Mouse (Mus musculus) forebrain, embryonic 14.5 days (tissue): Measurements from ENCODE around the gene Mrps23. TPM values are rescaled to one million over a fixed set of nuclear protein-coding genes. Genes with fewer than 3 reads are reported as not detected.
A peak's percentile ranks its signal among the peaks of the same experiment; 100 is the strongest.
"Not testable (repeated sequence)": the region's sequence is repeated elsewhere in the genome, so short reads cannot be mapped to it uniquely, and the experiment has no call there.

Source experiments
- ATAC-seq: fragments of 200-750 bp; cut with Nextera tagmentation; 2 replicates; pipeline ENCODE4 v1.8.0; 2017; ENCODE audit warnings: mild to moderate bottlenecking, moderate library complexity
- DNase-seq: peaks from one replicate; pipeline ENCODE4 v3.0.0-alpha.2; 2015; ENCODE audit warnings: low spot score
- H3K27ac ChIP-seq: fragments of 300-500 bp; sonication (generic); 2 replicates; pipeline ENCODE4 v1.5.1; 2014; ENCODE audit warnings: low read depth, mild to moderate bottlenecking, control low read depth, low read length, moderate library complexity
- H3K27me3 ChIP-seq: fragments of 300-500 bp; sonication (generic); replicated peaks from 2 replicates; pipeline ENCODE4 v1.6.1; 2014; ENCODE audit warnings: low read length, control low read depth, mixed read lengths; ENCODE audit not compliant: control insufficient read depth, insufficient read depth
- H3K36me3 ChIP-seq: fragments of 300-500 bp; sonication (generic); 2 replicates; pipeline ENCODE4 v1.6.1; 2014; ENCODE audit warnings: low read length, control low read depth; ENCODE audit not compliant: control insufficient read depth, insufficient read depth
- H3K4me1 ChIP-seq: fragments of 300-500 bp; sonication (generic); 2 replicates; pipeline ENCODE4 v1.6.1; 2014; ENCODE audit warnings: antibody characterized with exemption, low read length, control low read depth; ENCODE audit not compliant: control insufficient read depth, insufficient read depth
- H3K4me2 ChIP-seq: fragments of 300-500 bp; sonication (generic); 2 replicates; pipeline ENCODE4 v1.6.1; 2014; ENCODE audit warnings: mild to moderate bottlenecking, control low read depth, low read length
- H3K4me3 ChIP-seq: fragments of 300-500 bp; sonication (generic); 2 replicates; pipeline ENCODE4 v1.5.1; 2014; ENCODE audit warnings: low read depth, low read length, control low read depth
- H3K9ac ChIP-seq: fragments of 300-500 bp; sonication (generic); 2 replicates; pipeline ENCODE4 v1.6.1; 2014; ENCODE audit warnings: mild to moderate bottlenecking, low read length, control low read depth, moderate library complexity
- H3K9me3 ChIP-seq: fragments of 300-500 bp; sonication (generic); replicated peaks from 2 replicates; pipeline ENCODE4 v1.6.1; 2016; ENCODE audit warnings: low read length, control low read depth, mixed read lengths; ENCODE audit not compliant: control insufficient read depth
- WGBS: fragments of 180-500 bp; shearing (Covaris S2); extraction: QIAGEN DNeasy Blood & Tissue Kit; methylation state at CpG from one replicate; pipeline ENCODE4 v1.1.7; 2014; 5-methylcytosine and 5-hydroxymethylcytosine counted together
- polyA plus RNA-seq: library from polyadenylated mRNA; unstranded; fragments of >200 nt; fragmentation: Nextera tagmentation; extraction: Ambion mirVana; gene quantifications from 2 replicates; pipeline ENCODE4 v1.2.1, GENCODE M21; 2014

Gene Mrps23
- polyA plus RNA-seq, 1 experiment from 2014 or later: 80.8 TPM

DNA sequence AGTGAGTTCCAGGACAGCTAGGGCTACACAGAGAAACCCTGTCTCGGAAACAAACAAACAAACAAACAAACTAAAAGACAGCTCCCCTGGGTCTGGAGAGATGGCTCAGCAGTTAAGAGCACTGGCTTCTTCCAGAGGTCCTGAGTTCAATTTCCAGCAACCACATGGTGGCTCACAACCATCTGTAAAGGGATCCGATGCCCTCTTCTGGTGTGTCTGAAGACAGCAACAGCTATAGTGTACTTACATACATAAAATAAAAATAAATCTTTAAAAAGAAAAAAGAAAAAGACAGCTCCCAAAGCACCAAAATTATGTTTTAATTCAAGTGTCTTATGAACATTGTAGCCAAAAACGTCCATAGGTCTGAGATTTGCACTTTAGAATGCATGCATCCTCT, 8.5 kb upstream of the Mrps23 start:
- H3K4me3 ChIP-seq, H3K4me1 ChIP-seq, ATAC-seq, H3K27ac ChIP-seq, H3K4me2 ChIP-seq, H3K9me3 ChIP-seq, H3K9ac ChIP-seq, H3K36me3 ChIP-seq, DNase-seq: not testable (repeated sequence)
- peaks cover 21% of the 10 kb centered on the region for H3K27me3 ChIP-seq
- 90% methylated on average over 3 of the region's 3 CpGs for WGBS

DNA sequence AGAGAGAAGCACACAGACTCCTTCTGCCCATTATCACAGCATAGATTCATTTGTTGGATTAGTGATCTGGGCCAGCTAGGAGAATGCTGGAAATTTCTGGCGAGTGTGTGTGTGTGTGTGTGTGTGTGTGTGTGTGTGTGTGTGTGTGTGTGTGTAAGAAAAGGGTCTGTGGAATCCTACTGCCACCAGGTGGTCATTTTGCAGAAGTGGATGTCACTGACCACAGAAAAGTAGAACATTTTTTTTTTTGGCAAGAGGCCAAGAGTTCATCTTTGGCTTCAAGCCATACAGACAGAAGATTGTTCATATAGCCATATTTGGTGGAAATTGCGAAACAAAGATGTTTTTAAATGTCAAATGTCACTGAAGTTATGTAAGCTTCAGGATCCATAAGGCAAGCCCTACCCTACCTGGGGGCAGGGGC, 7.0 kb upstream of the Mrps23 start:
- no peaks in the 10 kb centered on the region for H3K36me3 ChIP-seq
- ATAC-seq (no peak), DNase-seq (peak; percentile 86)
- no peaks in the 10 kb centered on the region for H3K9me3 ChIP-seq
- peaks cover 18% of the 10 kb centered on the region for H3K27me3 ChIP-seq
- H3K27ac ChIP-seq: no peak overlapping the region
- H3K4me2 ChIP-seq: no peak overlapping the region
- no peak overlapping the region for H3K9ac ChIP-seq
- no peak overlapping the region for H3K4me3 ChIP-seq
- no peaks in the 10 kb centered on the region for H3K4me1 ChIP-seq
- WGBS: 8% methylated on average over 2 of the region's 2 CpGs

GRCm38 (mm10) chr11:88198223-88198622, 6.0 kb upstream of the Mrps23 start:
- H3K4me3 ChIP-seq: no peak overlapping the region
- ATAC-seq (no peak), DNase-seq (no peak)
- H3K27me3 ChIP-seq: peaks cover 7% of the 10 kb centered on the region
- no peak overlapping the region for H3K9ac ChIP-seq
- no peak overlapping the region for H3K27ac ChIP-seq
- no peaks in the 10 kb centered on the region for H3K36me3 ChIP-seq
- H3K4me1 ChIP-seq: peaks cover 3% of the 10 kb centered on the region
- no peak overlapping the region for H3K4me2 ChIP-seq
- no peaks in the 10 kb centered on the region for H3K9me3 ChIP-seq
- 22% methylated on average over 4 of the region's 4 CpGs for WGBS

- DNase-seq: no peak
- Histone ChIP-seq H3K27ac (no peak overlapping the region), H3K9ac (no peak overlapping the region), H3K4me1 (peaks cover 13% of the 10 kb centered on the region), H3K9me3 (no peaks in the 10 kb centered on the region), H3K4me2 (no peak overlapping the region), H3K27me3 (no peaks in the 10 kb centered on the region), H3K36me3 (no peaks in the 10 kb centered on the region), H3K4me3 (no peak overlapping the region)
- 81% methylated on average over 2 of the region's 2 CpGs for WGBS
- ATAC-seq: no peak
These were observed 3.0 kb upstream of the Mrps23 start for GRCm38 (mm10) chr11:88201172-88201571.

DNA sequence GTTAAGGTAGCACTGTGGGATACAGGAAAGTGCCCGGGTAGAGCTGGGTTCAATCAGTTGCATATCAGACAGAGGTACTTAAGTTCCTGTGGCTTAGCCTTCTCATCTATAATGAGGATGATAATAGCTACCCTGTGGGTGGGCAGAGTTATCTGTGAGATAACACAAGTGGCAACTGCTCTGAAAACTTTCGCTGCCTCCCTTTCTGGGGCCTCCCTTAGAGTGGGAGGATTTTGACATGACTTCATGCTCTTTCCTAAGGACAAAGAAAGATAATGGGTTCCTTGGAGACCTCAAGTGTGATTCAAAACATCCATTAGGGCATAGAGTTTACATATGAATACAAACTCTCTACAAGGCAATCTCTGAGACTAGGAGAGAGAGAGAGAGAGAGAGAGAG, 2.1 kb upstream of the Mrps23 start:
- no peak overlapping the region for H3K9ac ChIP-seq
- H3K4me2 ChIP-seq: no peak overlapping the region
- 2% methylated on average over 2 of the region's 2 CpGs for WGBS
- DNase-seq (no peak), ATAC-seq (no peak)
- H3K4me3 ChIP-seq: no peak overlapping the region
- no peak overlapping the region for H3K27ac ChIP-seq
- H3K4me1 ChIP-seq: peaks cover 13% of the 10 kb centered on the region
- no peaks in the 10 kb centered on the region for H3K27me3 ChIP-seq
- H3K36me3 ChIP-seq: peaks cover 1% of the 10 kb centered on the region; the same call in 1 of the 2 replicates
- H3K9me3 ChIP-seq: no peaks in the 10 kb centered on the region

GRCm38 (mm10) chr11:88204593-88205368, 593 bp downstream of the Mrps23 start:
- ATAC-seq (peak; percentile 38), DNase-seq (no peak)
- H3K4me2 ChIP-seq: peak overlapping the region; percentile 90
- H3K4me1 ChIP-seq: peaks cover 13% of the 10 kb centered on the region
- H3K9ac ChIP-seq: peak overlapping the region; percentile 83
- peaks cover 21% of the 10 kb centered on the region for H3K36me3 ChIP-seq
- peak overlapping the region; percentile 81 for H3K4me3 ChIP-seq
- no peaks in the 10 kb centered on the region for H3K27me3 ChIP-seq
- peak overlapping the region; percentile 52; the same call in 1 of the 2 replicates for H3K27ac ChIP-seq
- no peaks in the 10 kb centered on the region for H3K9me3 ChIP-seq
- 33% methylated on average over 30 of the region's 30 CpGs for WGBS

- DNase-seq, H3K9ac ChIP-seq, H3K4me2 ChIP-seq, H3K27ac ChIP-seq, H3K4me3 ChIP-seq, H3K9me3 ChIP-seq, H3K27me3 ChIP-seq, ATAC-seq: not testable (repeated sequence)
- H3K4me1 ChIP-seq: peaks cover 13% of the 10 kb centered on the region
- WGBS: 86% methylated on average over 8 of the region's 8 CpGs
- H3K36me3 ChIP-seq: peaks cover 39% of the 10 kb centered on the region
These were observed 2.4 kb downstream of the Mrps23 start for GRCm38 (mm10) chr11:88206576-88206975.

DNA sequence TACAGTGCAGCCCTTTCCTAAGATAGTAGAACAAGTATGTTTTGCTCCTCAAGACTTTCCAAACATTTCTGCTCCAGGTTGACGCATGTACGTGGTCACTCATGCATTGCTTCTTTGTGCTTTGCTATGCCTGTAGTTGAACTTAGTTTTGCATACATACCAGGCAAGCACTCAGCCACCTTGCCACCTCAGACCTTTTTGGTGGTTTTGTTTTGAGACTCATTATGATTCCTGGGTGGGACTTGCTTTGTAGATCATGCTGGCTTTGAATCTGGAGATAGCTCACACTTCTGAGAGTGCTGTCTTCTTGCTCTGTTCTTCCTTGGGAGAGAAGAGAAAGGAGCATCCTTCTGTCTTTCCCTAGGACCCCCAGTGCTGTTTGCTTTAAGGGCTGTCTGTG, 3.5 kb downstream of the Mrps23 start:
- Histone ChIP-seq H3K27me3 (no peaks in the 10 kb centered on the region), H3K9me3 (no peaks in the 10 kb centered on the region), H3K4me1 (peaks cover 13% of the 10 kb centered on the region), H3K36me3 (peaks cover 47% of the 10 kb centered on the region), H3K4me2 (no peak overlapping the region), H3K27ac (no peak overlapping the region), H3K4me3 (no peak overlapping the region), H3K9ac (0 out of 2 replicates have a peak overlapping the region, but pooled peaks have one; percentile 13)
- 93% methylated on average over 2 of the region's 2 CpGs for WGBS
- ATAC-seq (no peak), DNase-seq (no peak)

GRCm38 (mm10) chr11:88211824-88212582, 7.8 kb downstream of the Mrps23 start:
- Histone ChIP-seq H3K4me3 (no peak overlapping the region), H3K27ac (no peak overlapping the region), H3K36me3 (peaks cover 46% of the 10 kb centered on the region), H3K4me2 (no peak overlapping the region), H3K9ac (no peak overlapping the region), H3K27me3 (no peaks in the 10 kb centered on the region), H3K9me3 (no peaks in the 10 kb centered on the region), H3K4me1 (no peaks in the 10 kb centered on the region; the same call in 1 of the 2 replicates)
- WGBS: 87% methylated on average over 5 of the region's 5 CpGs
- ATAC-seq (no peak), DNase-seq (no peak)
